ENCODE assay signal across 11 mouse cellular contexts in the genomic region with DNA sequence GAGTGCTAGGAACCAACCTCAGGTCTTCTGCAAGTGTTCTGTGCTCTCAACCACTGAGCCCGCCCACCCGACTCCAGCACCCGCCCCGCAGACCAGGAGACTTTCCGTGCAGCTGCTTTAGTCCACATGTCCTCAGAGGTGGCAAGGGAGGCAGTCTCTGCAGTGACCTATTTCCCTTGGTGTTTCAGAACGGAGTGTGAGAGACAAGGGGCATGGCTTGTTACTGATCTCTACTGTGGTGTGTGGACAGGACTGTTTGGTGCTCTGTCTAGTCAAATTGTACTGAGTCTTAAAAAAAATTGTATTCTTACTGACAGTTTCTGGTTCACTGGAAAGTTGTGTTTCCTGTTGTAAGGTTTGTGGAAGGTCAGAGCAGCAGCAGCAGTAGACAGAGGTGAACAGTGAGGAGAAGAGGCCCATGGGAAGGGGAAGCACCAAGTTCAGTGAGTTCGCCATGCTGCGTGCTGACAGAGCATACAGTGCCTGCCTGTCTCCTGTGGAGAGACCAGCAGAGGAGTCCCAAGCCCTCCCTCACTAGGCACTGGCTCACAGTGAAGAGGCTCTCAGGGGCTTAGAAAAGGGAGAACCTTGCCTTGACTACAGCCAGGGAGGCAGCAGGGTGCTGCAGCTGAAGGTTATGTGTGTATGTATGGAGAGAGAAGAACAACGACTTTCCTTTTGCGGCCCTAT. TPM values are rescaled to one million over a fixed set of nuclear protein-coding genes. Genes with fewer than 3 reads are reported as not detected.
A peak's percentile ranks its signal among the peaks of the same experiment; 100 is the strongest.
DNase-seq lines count a peak whose midpoint lies in the region; ATAC-seq and TF ChIP-seq lines count a peak whose summit lies in the region.
"Had no signal": no experiment of that assay in that cellular context is flagged by ENCODE, and none has a peak within 500 bp of the region (broad histone marks: within the 10 kb centered on the region; RNA-seq: fewer than 3 reads in every experiment).

No protein-coding gene starts in this region.

- TF ChIP-seq CTCF in MEL (IDR thresholded peaks at IDR 0.05 in 2 of 3, conservative IDR thresholded peaks at IDR 0.05 in 1 of 3; ENCODE audit: control insufficient read depth in 1 of 3, insufficient read depth in 1 of 3, low read depth in 2 of 3, low read length in 3 of 3, poor library complexity in 1 of 3, severe bottlenecking in 1 of 3): no peak
- TF ChIP-seq CTCF in hindbrain, postnatal 0 days (IDR thresholded peaks at IDR 0.05; ENCODE audit: low read depth): no peak
- no peak for TF ChIP-seq CTCF in small intestine, adult 2 months (IDR thresholded peaks at IDR 0.05; ENCODE audit: extremely low read depth, insufficient read length, insufficient replicate concordance, low read depth, low read length)

- no peak for ATAC-seq in hindbrain, embryonic 12.5 days (ENCODE audit: low FRiP score)
- ATAC-seq in hindbrain, embryonic 11.5 days (ENCODE audit: low FRiP score): no peak
- ATAC-seq in hindbrain, postnatal 0 days: no peak
- ATAC-seq in cerebellum, adult (ENCODE audit: insufficient number of reproducible peaks, low FRiP score, low TSS enrichment): no peak

- 75% methylated on average over 10 of the region's 10 CpGs for WGBS in hindbrain, embryonic 12.5 days
- 71% methylated on average over 10 of the region's 10 CpGs for WGBS in hindbrain, embryonic 11.5 days
- WGBS in hindbrain, postnatal 0 days: 61% methylated on average over 10 of the region's 10 CpGs
- 64% methylated on average over 10 of the region's 10 CpGs for WGBS in small intestine, adult 2 months

- no peak overlapping the region for H3K4me3 ChIP-seq in hindbrain, embryonic 12.5 days
- no peak overlapping the region for H3K4me3 ChIP-seq in hindbrain, embryonic 11.5 days (ENCODE audit: low read depth, low read length)
- no peak overlapping the region; a peak in 1 of 4 replicates for H3K4me3 ChIP-seq in MEL (ENCODE audit: control insufficient read depth in 1 of 2, insufficient read depth in 1 of 2, low read depth in 2 of 2, low read length in 2 of 2)
- no peak overlapping the region for H3K4me3 ChIP-seq in hindbrain, postnatal 0 days (ENCODE audit: low read length)
- no peak overlapping the region for H3K4me3 ChIP-seq in small intestine, adult 2 months (ENCODE audit: low read depth, low read length)
- H3K4me3 ChIP-seq: lung, embryonic 15.5 days had no signal

- H3K9me3 ChIP-seq in hindbrain, embryonic 12.5 days (replicated peaks): no peaks in the 10 kb centered on the region; the same call in 1 of the 2 replicates
- no peaks in the 10 kb centered on the region for H3K9me3 ChIP-seq in hindbrain, embryonic 11.5 days (ENCODE audit: control insufficient read depth, low read length)
- H3K9me3 ChIP-seq in MEL (replicated peaks; ENCODE audit: insufficient read depth, low read length): no peaks in the 10 kb centered on the region
- no peaks in the 10 kb centered on the region for H3K9me3 ChIP-seq in hindbrain, postnatal 0 days (ENCODE audit: low read length)
- H3K9me3 ChIP-seq: lung, embryonic 15.5 days had no signal

- peaks cover 32% of the 10 kb centered on the region for H3K4me1 ChIP-seq in hindbrain, embryonic 12.5 days
- no peaks in the 10 kb centered on the region for H3K4me1 ChIP-seq in hindbrain, embryonic 11.5 days (replicated peaks; ENCODE audit: control insufficient read depth, insufficient read depth, low read length)
- peaks cover 23 to 34% of the 10 kb centered on the region in 2 experiments for H3K4me1 ChIP-seq in MEL (ENCODE audit: control insufficient read depth in 1 of 2, insufficient read depth in 2 of 2, low read length in 2 of 2)
- H3K4me1 ChIP-seq in hindbrain, postnatal 0 days (ENCODE audit: insufficient read depth, low read length): peaks cover 16% of the 10 kb centered on the region
- peaks cover 2% of the 10 kb centered on the region; the same call in 1 of the 2 replicates for H3K4me1 ChIP-seq in small intestine, adult 2 months (ENCODE audit: control insufficient read depth, insufficient read depth, insufficient read length, low read length)

- no peaks in the 10 kb centered on the region for H3K27me3 ChIP-seq in hindbrain, embryonic 12.5 days
- no peaks in the 10 kb centered on the region for H3K27me3 ChIP-seq in hindbrain, embryonic 11.5 days (ENCODE audit: control insufficient read depth, insufficient read depth, low read length)
- H3K27me3 ChIP-seq in MEL (ENCODE audit: control insufficient read depth in 1 of 2, insufficient read depth in 2 of 2, low read length in 2 of 2): no peaks in the 10 kb centered on the region
- no peaks in the 10 kb centered on the region for H3K27me3 ChIP-seq in hindbrain, postnatal 0 days (ENCODE audit: insufficient read depth, low read length)
- H3K27me3 ChIP-seq in small intestine, adult 2 months (ENCODE audit: control insufficient read depth, insufficient read depth, low read length): no peaks in the 10 kb centered on the region
- H3K27me3 ChIP-seq: lung, embryonic 15.5 days had no signal

- no peak for TF ChIP-seq RAD21 in MEL (IDR thresholded peaks at IDR 0.05; ENCODE audit: low read depth, low read length)

- H3K4me2 ChIP-seq in hindbrain, embryonic 12.5 days (replicated peaks): no peak overlapping the region
- no peak overlapping the region for H3K4me2 ChIP-seq in hindbrain, embryonic 11.5 days (replicated peaks; ENCODE audit: low read depth, low read length)
- no peak overlapping the region for H3K4me2 ChIP-seq in hindbrain, postnatal 0 days (ENCODE audit: low read depth, low read length)
- H3K4me2 ChIP-seq: lung, embryonic 15.5 days had no signal

- 0 out of 2 replicates have a peak overlapping the region, but pooled peaks have one; percentile 18 for H3K9ac ChIP-seq in hindbrain, embryonic 12.5 days
- no peak overlapping the region for H3K9ac ChIP-seq in hindbrain, embryonic 11.5 days (ENCODE audit: low read depth, low read length)
- peak overlapping the region; percentile 55 for H3K9ac ChIP-seq in MEL (ENCODE audit: control insufficient read depth, low read depth, low read length, poor library complexity, severe bottlenecking)
- H3K9ac ChIP-seq in hindbrain, postnatal 0 days (replicated peaks; ENCODE audit: low read length): no peak overlapping the region
- H3K9ac ChIP-seq: lung, embryonic 15.5 days had no signal

- no peak for TF ChIP-seq EP300 in MEL (IDR thresholded peaks at IDR 0.05; ENCODE audit: low read depth in 1 of 2, low read length in 2 of 2)

- no peak for DNase-seq in hindbrain, embryonic 11.5 days (ENCODE audit: low spot score)
- peak; percentile 44 for DNase-seq in MEL (ENCODE audit: low read depth, low spot score)
- DNase-seq in hindbrain, postnatal 0 days (ENCODE audit: low spot score): no peak
- no peak for DNase-seq in cerebellum, postnatal 25 days
- DNase-seq in gastrocnemius, adult 8-10 months (ENCODE audit: low spot score in 2 of 2): no peak
- DNase-seq: cerebellum, adult 9-11 months; kidney, adult 8-10 months had no signal

- peaks cover 14% of the 10 kb centered on the region for H3K79me2 ChIP-seq in MEL (ENCODE audit: control insufficient read depth, insufficient read depth, low read length, poor library complexity)

- no peak; a peak in 1 of 4 replicates for TF ChIP-seq POLR2A in MEL (IDR thresholded peaks at IDR 0.05; ENCODE audit: control insufficient read depth in 1 of 2, insufficient read depth in 1 of 2, low read depth in 1 of 2, low read length in 2 of 2, poor library complexity in 1 of 2)
- no peak for TF ChIP-seq POLR2A in small intestine, adult 2 months (IDR thresholded peaks at IDR 0.05; ENCODE audit: low read depth, low read length)

- 0 out of 2 replicates have a peak overlapping the region, but pooled peaks have one; percentile 55 for H3K27ac ChIP-seq in hindbrain, embryonic 12.5 days
- no peak overlapping the region for H3K27ac ChIP-seq in hindbrain, embryonic 11.5 days (ENCODE audit: low read depth, low read length)
- H3K27ac ChIP-seq in MEL (ENCODE audit: control insufficient read depth, low read depth, low read length): peak overlapping the region; percentile 58
- peak overlapping the region; percentile 18; the same call in 1 of the 2 replicates for H3K27ac ChIP-seq in hindbrain, postnatal 0 days
- H3K27ac ChIP-seq in small intestine, adult 2 months (ENCODE audit: insufficient read depth, low read depth, low read length): peak overlapping the region; percentile 47; the same call in 1 of the 2 replicates
- H3K27ac ChIP-seq: lung, embryonic 15.5 days had no signal

- no peaks in the 10 kb centered on the region for H3K36me3 ChIP-seq in hindbrain, embryonic 12.5 days
- H3K36me3 ChIP-seq in hindbrain, embryonic 11.5 days (ENCODE audit: control insufficient read depth, insufficient read depth, low read length): no peaks in the 10 kb centered on the region
- peaks cover 0 to 25% of the 10 kb centered on the region in 2 experiments; a peak in 2 of 4 replicates for H3K36me3 ChIP-seq in MEL (ENCODE audit: control insufficient read depth in 1 of 2, insufficient read depth in 2 of 2, low read length in 2 of 2)
- no peaks in the 10 kb centered on the region for H3K36me3 ChIP-seq in hindbrain, postnatal 0 days (ENCODE audit: insufficient read depth, low read length)
- H3K36me3 ChIP-seq in small intestine, adult 2 months (ENCODE audit: control insufficient read depth, insufficient read depth, low read length): peaks cover 1% of the 10 kb centered on the region; the same call in 1 of the 2 replicates
- H3K36me3 ChIP-seq: lung, embryonic 15.5 days had no signal

TF ChIP-seq in MEL, 35 proteins besides CTCF, POLR2A, EP300 and RAD21:
- TF ChIP-seq TAL1 (IDR thresholded peaks at IDR 0.05; ENCODE audit: low read length) (no peak), KAT2A (conservative IDR thresholded peaks at IDR 0.05; ENCODE audit: low read depth, low read length) (no peak), MAX (IDR thresholded peaks at IDR 0.05; ENCODE audit: low read length) (0 out of 2 replicates have a peak, but pooled peaks have one; percentile 37)
TF ChIP-seq in MEL: peak in this region for 1.

RNA-seq across cellular contexts. Expression of gene Hivep1, which starts 44.1 kb away (rescaled TPM):
- polyA plus RNA-seq in hindbrain, embryonic 12.5 days (2016; fragmentation: Nextera tagmentation; extraction: Ambion mirVana): 19.0 TPM in 2 replicates
- polyA plus RNA-seq in hindbrain, embryonic 11.5 days (2014; fragmentation: Nextera tagmentation; extraction: Ambion mirVana): 13.4 and 18.4 TPM in 2 replicates
- total RNA-seq in MEL (2012; rRNA removed): 2.2 and 3.9 TPM in 2 replicates
- 10 to 100 TPM in 1 of 2 experiments, not detected in 1; 15.9 TPM for polyA plus RNA-seq in MEL (2012; ENCODE audit: insufficient read depth in 1 of 2, insufficient read length in 2 of 2, low read depth in 1 of 2, low replicate concordance in 2 of 2, missing spikeins in 1 of 2)
- total RNA-seq in hindbrain, postnatal 0 days (2014; rRNA removed): 36.9 and 41.5 TPM in 2 replicates
- 20.1 and 20.3 TPM in 2 replicates for polyA plus RNA-seq in hindbrain, postnatal 0 days (2015; fragmentation: Nextera tagmentation; extraction: Ambion mirVana)
- polyA plus RNA-seq in small intestine, adult 2 months (2012; rRNA removed): 14.5 and 27.9 TPM in 2 replicates
- total RNA-seq in gastrocnemius, adult 8-10 months (2022): 10 to 100 TPM in 3 of 4 experiments, 1 to 10 TPM in 1; 8.3 to 16.7 (median 12.6) TPM

Comparison
In these comparisons a context has a peak if more than half of its experiments do, and no peak if none do; other contexts are left out.
1. H3K9ac ChIP-seq: peak in hindbrain, embryonic 12.5 days (single experiment) and MEL (single experiment); none in hindbrain, embryonic 11.5 days (single experiment) and hindbrain, postnatal 0 days (single experiment).